Mouse (Mus musculus): ENCODE measurements around the gene Fads6. TPM values are rescaled to one million over a fixed set of nuclear protein-coding genes. Genes with fewer than 3 reads are reported as not detected.

Gene Fads6
- 0.62 TPM for polyA plus RNA-seq (2012; fragmentation: generic; extraction: Trizol)

GRCm38 (mm10) chr11:115297214-115297826 lies at the start of gene Fads6:
TSS of gene Fads6 (minus strand) at chr11:115297663.
- no peak for TF ChIP-seq E2F4 (IDR thresholded peaks at IDR 0.05; ENCODE audit: insufficient read depth)
- H3K4me2 ChIP-seq (ENCODE audit: low read depth) = no peak within 1 kb of the TSS
- H3ac ChIP-seq (ENCODE audit: control insufficient read depth, insufficient read length) = no peak within 1 kb of the TSS
- H3K36me3 ChIP-seq (ENCODE audit: control insufficient read depth, insufficient read depth) = no peaks in the 10 kb centered on the region
- H3K4me3 ChIP-seq = no peak within 1 kb of the TSS
- no peaks in the 10 kb centered on the region for H3K79me2 ChIP-seq (ENCODE audit: control insufficient read depth, insufficient read depth)
- no peaks in the 10 kb centered on the region for H3K27me3 ChIP-seq (ENCODE audit: control insufficient read depth, insufficient read depth, insufficient read length)

- H3K4me3 ChIP-seq = no peak overlapping the region
- no peak overlapping the region for H3K4me2 ChIP-seq (ENCODE audit: low read depth)
- no peak overlapping the region for H3ac ChIP-seq (ENCODE audit: control insufficient read depth, insufficient read length)
- H3K36me3 ChIP-seq (ENCODE audit: control insufficient read depth, insufficient read depth) = peaks cover 4% of the 10 kb centered on the region
- peaks cover 26% of the 10 kb centered on the region for H3K27me3 ChIP-seq (ENCODE audit: control insufficient read depth, insufficient read depth, insufficient read length)
- H3K79me2 ChIP-seq (ENCODE audit: control insufficient read depth, insufficient read depth) = no peaks in the 10 kb centered on the region
- TF ChIP-seq POLR2AphosphoS2 (IDR thresholded peaks at IDR 0.05; ENCODE audit: insufficient read length, low read depth) (no peak), REST (IDR thresholded peaks at IDR 0.05; ENCODE audit: insufficient read depth, insufficient read length) (no peak), MYOG (IDR thresholded peaks at IDR 0.05; ENCODE audit: control insufficient read depth in 1 of 3, insufficient read depth in 1 of 3, insufficient read length in 2 of 3, low read depth in 2 of 3) (no peak), USF1 (IDR thresholded peaks at IDR 0.05; ENCODE audit: low read depth) (no peak), POLR2A (IDR thresholded peaks at IDR 0.05; ENCODE audit: insufficient read length, low read depth) (no peak), SRF (IDR thresholded peaks at IDR 0.05; ENCODE audit: control insufficient read depth, insufficient read length, low read depth) (no peak), E2F4 (IDR thresholded peaks at IDR 0.05; ENCODE audit: insufficient read depth) (no peak), MYOD1 (IDR thresholded peaks at IDR 0.05; ENCODE audit: control insufficient read depth in 1 of 3, insufficient read length in 2 of 3, low read depth in 2 of 3) (no peak), MAX (IDR thresholded peaks at IDR 0.05; ENCODE audit: low read depth) (no peak)
These were observed 48.1 kb upstream of the Fads6 start for GRCm38 (mm10) chr11:115345515-115345914.

- peaks cover 4% of the 10 kb centered on the region for H3K36me3 ChIP-seq (ENCODE audit: control insufficient read depth, insufficient read depth)
- H3K79me2 ChIP-seq (ENCODE audit: control insufficient read depth, insufficient read depth) = no peaks in the 10 kb centered on the region
- H3K4me2 ChIP-seq (ENCODE audit: low read depth) = no peak overlapping the region
- TF ChIP-seq POLR2A (IDR thresholded peaks at IDR 0.05; ENCODE audit: insufficient read length, low read depth) (no peak), TCF12 (IDR thresholded peaks at IDR 0.05; ENCODE audit: insufficient read depth, poor library complexity, severe bottlenecking) (no peak), USF1 (IDR thresholded peaks at IDR 0.05; ENCODE audit: low read depth) (no peak), E2F4 (IDR thresholded peaks at IDR 0.05; ENCODE audit: insufficient read depth) (no peak), POLR2AphosphoS2 (IDR thresholded peaks at IDR 0.05; ENCODE audit: insufficient read length, low read depth) (no peak), SRF (IDR thresholded peaks at IDR 0.05; ENCODE audit: control insufficient read depth, insufficient read length, low read depth) (no peak), MYOD1 (IDR thresholded peaks at IDR 0.05; ENCODE audit: control insufficient read depth in 1 of 3, insufficient read length in 2 of 3, low read depth in 2 of 3) (no peak), MAX (IDR thresholded peaks at IDR 0.05; ENCODE audit: low read depth) (no peak), MYOG (IDR thresholded peaks at IDR 0.05; ENCODE audit: control insufficient read depth in 1 of 3, insufficient read depth in 1 of 3, insufficient read length in 2 of 3, low read depth in 2 of 3) (no peak), REST (IDR thresholded peaks at IDR 0.05; ENCODE audit: insufficient read depth, insufficient read length) (no peak), CEBPB (IDR thresholded peaks at IDR 0.05; ENCODE audit: insufficient read depth, poor library complexity, severe bottlenecking) (no peak), TCF3 (IDR thresholded peaks at IDR 0.05; ENCODE audit: insufficient read length, low read depth) (no peak)
- peaks cover 32% of the 10 kb centered on the region for H3K27me3 ChIP-seq (ENCODE audit: control insufficient read depth, insufficient read depth, insufficient read length)
- no peak overlapping the region for H3ac ChIP-seq (ENCODE audit: control insufficient read depth, insufficient read length)
- H3K4me3 ChIP-seq = no peak overlapping the region
These were observed 47.5 kb upstream of the Fads6 start for GRCm38 (mm10) chr11:115344967-115345366.

GRCm38 (mm10) chr11:115341866-115342265 lies 44.4 kb upstream of the Fads6 start:
- Histone ChIP-seq H3ac (ENCODE audit: control insufficient read depth, insufficient read length) (no peak overlapping the region), H3K27me3 (ENCODE audit: control insufficient read depth, insufficient read depth, insufficient read length) (peaks cover 42% of the 10 kb centered on the region), H3K36me3 (ENCODE audit: control insufficient read depth, insufficient read depth) (no peaks in the 10 kb centered on the region), H3K79me2 (ENCODE audit: control insufficient read depth, insufficient read depth) (no peaks in the 10 kb centered on the region), H3K4me2 (ENCODE audit: low read depth) (no peak overlapping the region), H3K4me3 (no peak overlapping the region)
- TF ChIP-seq TCF12 (IDR thresholded peaks at IDR 0.05; ENCODE audit: insufficient read depth, poor library complexity, severe bottlenecking) (no peak), E2F4 (IDR thresholded peaks at IDR 0.05; ENCODE audit: insufficient read depth) (no peak), CEBPB (IDR thresholded peaks at IDR 0.05; ENCODE audit: insufficient read depth, poor library complexity, severe bottlenecking) (no peak), MAX (IDR thresholded peaks at IDR 0.05; ENCODE audit: low read depth) (no peak), POLR2A (IDR thresholded peaks at IDR 0.05; ENCODE audit: insufficient read length, low read depth) (no peak), POLR2AphosphoS2 (IDR thresholded peaks at IDR 0.05; ENCODE audit: insufficient read length, low read depth) (no peak), SRF (IDR thresholded peaks at IDR 0.05; ENCODE audit: control insufficient read depth, insufficient read length, low read depth) (no peak), USF1 (IDR thresholded peaks at IDR 0.05; ENCODE audit: low read depth) (no peak), TCF3 (IDR thresholded peaks at IDR 0.05; ENCODE audit: insufficient read length, low read depth) (no peak), REST (IDR thresholded peaks at IDR 0.05; ENCODE audit: insufficient read depth, insufficient read length) (no peak), MYOG (IDR thresholded peaks at IDR 0.05; ENCODE audit: control insufficient read depth in 1 of 3, insufficient read depth in 1 of 3, insufficient read length in 2 of 3, low read depth in 2 of 3) (no peak), MYOD1 (IDR thresholded peaks at IDR 0.05; ENCODE audit: control insufficient read depth in 1 of 3, insufficient read length in 2 of 3, low read depth in 2 of 3) (no peak)

GRCm38 (mm10) chr11:115341246-115341645 lies 43.8 kb upstream of the Fads6 start:
- Histone ChIP-seq H3K36me3 (ENCODE audit: control insufficient read depth, insufficient read depth) (no peaks in the 10 kb centered on the region), H3K27me3 (ENCODE audit: control insufficient read depth, insufficient read depth, insufficient read length) (peaks cover 42% of the 10 kb centered on the region)
- TF ChIP-seq MYOD1 (IDR thresholded peaks at IDR 0.05; ENCODE audit: control insufficient read depth in 1 of 3, insufficient read length in 2 of 3, low read depth in 2 of 3) = no peak
- TF ChIP-seq E2F4 (IDR thresholded peaks at IDR 0.05; ENCODE audit: insufficient read depth) = no peak
- TF ChIP-seq REST (IDR thresholded peaks at IDR 0.05; ENCODE audit: insufficient read depth, insufficient read length) = no peak
- TF ChIP-seq TCF12 (IDR thresholded peaks at IDR 0.05; ENCODE audit: insufficient read depth, poor library complexity, severe bottlenecking) = no peak
- no peak for TF ChIP-seq CEBPB (IDR thresholded peaks at IDR 0.05; ENCODE audit: insufficient read depth, poor library complexity, severe bottlenecking)
- TF ChIP-seq MAX (IDR thresholded peaks at IDR 0.05; ENCODE audit: low read depth) = no peak

More at GRCm38 (mm10) chr11:115341246-115341645, 43.8 kb upstream of the Fads6 start:
- Histone ChIP-seq H3K79me2 (ENCODE audit: control insufficient read depth, insufficient read depth) (no peaks in the 10 kb centered on the region), H3ac (ENCODE audit: control insufficient read depth, insufficient read length) (no peak overlapping the region), H3K4me3 (no peak overlapping the region), H3K4me2 (ENCODE audit: low read depth) (no peak overlapping the region)

Measured in myocyte (in vitro differentiated cells).